Mouse (Mus musculus) embryonic facial prominence, embryonic 14.5 days (tissue): ENCODE measurements around the gene Top3b. TPM values are rescaled to one million over a fixed set of nuclear protein-coding genes. Genes with fewer than 3 reads are reported as not detected.
A peak's percentile ranks its signal among the peaks of the same experiment; 100 is the strongest.
"Not testable (repeated sequence)": the region's sequence is repeated elsewhere in the genome, so short reads cannot be mapped to it uniquely, and the experiment has no call there.

Experiments used
- ATAC-seq: fragments of 200-750 bp; cut with Nextera tagmentation; 2 replicates; pipeline ENCODE4 v1.8.0; 2017; ENCODE audit warnings: low read depth, moderate number of reproducible peaks, moderate TSS enrichment
- DNase-seq: peaks from one replicate; pipeline ENCODE4 v3.0.0-alpha.2; 2015; ENCODE audit warnings: low spot score
- H3K27ac ChIP-seq: fragments of 300-500 bp; sonication (generic); replicated peaks from 2 replicates; pipeline ENCODE4 v1.5.1; 2014; ENCODE audit warnings: low read depth, mild to moderate bottlenecking, low read length, moderate library complexity
- H3K27me3 ChIP-seq: fragments of 300-500 bp; sonication (generic); replicated peaks from 2 replicates; pipeline ENCODE4 v1.6.1; 2014; ENCODE audit warnings: low read length; ENCODE audit not compliant: control insufficient read depth, insufficient read depth
- H3K36me3 ChIP-seq: fragments of 300-500 bp; sonication (generic); 2 replicates; pipeline ENCODE4 v1.6.1; 2014; ENCODE audit warnings: low read length, mixed read lengths; ENCODE audit not compliant: control insufficient read depth, insufficient read depth
- H3K4me1 ChIP-seq: fragments of 300-500 bp; sonication (generic); 2 replicates; pipeline ENCODE4 v1.6.1; 2014; ENCODE audit warnings: antibody characterized with exemption, low read length; ENCODE audit not compliant: control insufficient read depth, insufficient read depth
- H3K4me2 ChIP-seq: fragments of 300-500 bp; sonication (generic); 2 replicates; pipeline ENCODE4 v1.6.1; 2014; ENCODE audit warnings: low read depth, mild to moderate bottlenecking, low read length, moderate library complexity, mixed read lengths
- H3K4me3 ChIP-seq: fragments of 300-500 bp; sonication (generic); 2 replicates; pipeline ENCODE4 v1.5.1; 2014; ENCODE audit warnings: low read depth, mild to moderate bottlenecking, low read length
- H3K9ac ChIP-seq: fragments of 300-500 bp; sonication (generic); 2 replicates; pipeline ENCODE4 v1.6.1; 2014; ENCODE audit warnings: low read depth, mild to moderate bottlenecking, low read length, moderate library complexity, mixed read lengths
- H3K9me3 ChIP-seq: fragments of 300-500 bp; sonication (generic); 2 replicates; pipeline ENCODE4 v1.6.1; 2016; ENCODE audit warnings: low read length; ENCODE audit not compliant: control insufficient read depth
- WGBS: fragments of 180-500 bp; shearing (Covaris S2); extraction: QIAGEN DNeasy Blood & Tissue Kit; methylation state at CpG from one replicate; pipeline ENCODE4 v1.1.7; 2014; 5-methylcytosine and 5-hydroxymethylcytosine counted together
- polyA plus RNA-seq: library from polyadenylated mRNA; unstranded; fragments of >200 nt; fragmentation: Nextera tagmentation; extraction: Ambion mirVana; gene quantifications from 2 replicates; pipeline ENCODE4 v1.2.1, GENCODE M21; 2014

Gene Top3b
- polyA plus RNA-seq, 1 experiment from 2014 or later: 63.7 TPM

DNA sequence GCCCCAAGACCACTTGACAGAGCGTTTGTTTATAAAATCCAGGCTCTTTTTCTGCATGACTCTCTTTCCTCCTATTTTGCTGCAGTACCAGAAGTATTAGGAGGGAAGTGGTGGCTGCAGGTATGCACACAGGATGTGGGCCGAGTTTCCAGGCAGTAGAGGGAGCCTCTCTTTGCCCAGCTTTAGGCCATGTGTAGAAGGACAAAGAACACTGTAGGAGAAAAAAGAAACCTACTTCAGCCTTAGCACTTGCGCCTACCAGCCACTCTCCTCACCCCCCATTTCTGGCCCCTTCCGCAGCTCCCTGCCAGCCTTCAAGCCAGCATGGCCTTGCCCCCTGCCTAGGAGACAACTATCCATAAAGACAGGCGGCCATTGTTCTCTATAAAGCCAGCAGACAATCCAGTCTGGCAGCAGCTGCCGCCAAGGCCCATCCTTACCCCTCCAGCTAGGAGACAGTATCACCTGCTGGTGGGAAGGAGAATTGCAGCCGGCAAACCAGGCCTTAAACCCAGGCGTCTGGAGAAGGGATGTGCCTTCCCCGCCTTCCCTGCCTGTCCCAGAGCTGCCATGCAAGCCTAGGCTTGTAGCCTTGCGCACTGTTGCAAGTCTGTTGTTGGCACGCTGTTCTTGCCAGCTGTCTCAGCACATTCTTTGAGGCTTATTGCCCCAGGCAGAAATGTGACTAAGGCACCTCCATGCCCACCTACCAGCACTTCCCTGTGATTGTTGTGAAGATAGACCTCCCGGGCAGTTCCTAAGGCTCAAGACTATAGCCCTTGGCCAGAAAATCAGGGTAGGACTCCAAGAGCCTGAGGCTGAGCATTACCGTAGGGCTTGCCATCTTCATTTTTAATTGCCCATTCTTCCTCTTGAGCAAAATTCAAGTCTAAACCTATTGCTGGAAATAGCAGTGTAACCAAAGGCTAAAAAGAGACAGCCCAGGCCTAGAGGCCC is 41.4 kb downstream of the Top3b start:
- H3K9ac ChIP-seq: 0 out of 2 replicates have a peak overlapping the region, but pooled peaks have one; percentile 35
- H3K4me3 ChIP-seq: no peak overlapping the region
- 34% methylated on average over 13 of the region's 13 CpGs for WGBS
- ATAC-seq (peak; percentile 95), DNase-seq (peak; percentile 93)
- H3K36me3 ChIP-seq: peaks cover 83% of the 10 kb centered on the region
- no peak overlapping the region for H3K4me2 ChIP-seq
- H3K27me3 ChIP-seq: no peaks in the 10 kb centered on the region
- H3K9me3 ChIP-seq: no peaks in the 10 kb centered on the region
- 0 out of 2 replicates have a peak, but pooled peaks cover 3% of the 10 kb centered on the region for H3K4me1 ChIP-seq
- H3K27ac ChIP-seq: peak overlapping the region; percentile 76

GRCm38 (mm10) chr16:16913440-16913839 is 42.9 kb downstream of the Top3b start:
- Histone ChIP-seq H3K36me3 (peaks cover 86% of the 10 kb centered on the region), H3K9me3 (no peaks in the 10 kb centered on the region), H3K4me1 (0 out of 2 replicates have a peak, but pooled peaks cover 3% of the 10 kb centered on the region), H3K27ac (no peak overlapping the region), H3K9ac (no peak overlapping the region), H3K4me2 (no peak overlapping the region), H3K27me3 (no peaks in the 10 kb centered on the region), H3K4me3 (no peak overlapping the region)
- DNase-seq (no peak), ATAC-seq (no peak)
- WGBS: 67% methylated on average over 1 of the region's 1 CpGs

GRCm38 (mm10) chr16:16918441-16919117 is 48.0 kb downstream of the Top3b start:
- no peak for DNase-seq
- H3K4me3 ChIP-seq: no peak overlapping the region
- no peak for ATAC-seq
- H3K4me1 ChIP-seq: no peaks in the 10 kb centered on the region
- WGBS: 96% methylated on average over 7 of the region's 7 CpGs
- no peaks in the 10 kb centered on the region for H3K9me3 ChIP-seq
- no peaks in the 10 kb centered on the region for H3K27me3 ChIP-seq
- H3K4me2 ChIP-seq: no peak overlapping the region
- H3K27ac ChIP-seq: no peak overlapping the region
- H3K36me3 ChIP-seq: peaks cover 97% of the 10 kb centered on the region
- H3K9ac ChIP-seq: no peak overlapping the region

DNA sequence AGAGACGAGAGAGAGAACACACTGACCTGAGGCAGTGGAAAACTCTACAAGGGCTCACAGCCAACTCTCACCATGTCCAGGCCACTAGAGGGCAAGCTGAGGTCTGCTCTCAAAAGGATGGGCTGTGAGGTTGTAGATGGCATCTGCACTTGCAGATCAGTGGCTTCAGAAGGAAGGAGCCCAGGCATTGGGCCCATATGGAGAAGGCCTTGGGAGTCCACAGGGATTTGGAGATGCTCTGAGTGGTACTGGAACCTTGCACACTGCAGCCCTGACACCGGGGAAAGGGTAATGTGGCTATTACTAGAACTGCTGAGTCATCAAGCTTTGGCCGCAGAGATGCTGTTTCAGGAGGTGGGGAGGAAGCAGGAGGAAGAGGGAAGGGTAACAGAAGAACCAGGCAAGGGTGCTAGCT is 50.5 kb downstream of the Top3b start:
- H3K9me3 ChIP-seq: no peaks in the 10 kb centered on the region
- 52% methylated on average over 3 of the region's 3 CpGs for WGBS
- no peak for DNase-seq
- H3K9ac ChIP-seq: no peak overlapping the region
- no peak overlapping the region for H3K4me3 ChIP-seq
- peaks cover 96% of the 10 kb centered on the region for H3K36me3 ChIP-seq
- H3K4me2 ChIP-seq: no peak overlapping the region
- H3K27ac ChIP-seq: no peak overlapping the region
- H3K4me1 ChIP-seq: no peaks in the 10 kb centered on the region
- no peak for ATAC-seq
- H3K27me3 ChIP-seq: no peaks in the 10 kb centered on the region

DNA sequence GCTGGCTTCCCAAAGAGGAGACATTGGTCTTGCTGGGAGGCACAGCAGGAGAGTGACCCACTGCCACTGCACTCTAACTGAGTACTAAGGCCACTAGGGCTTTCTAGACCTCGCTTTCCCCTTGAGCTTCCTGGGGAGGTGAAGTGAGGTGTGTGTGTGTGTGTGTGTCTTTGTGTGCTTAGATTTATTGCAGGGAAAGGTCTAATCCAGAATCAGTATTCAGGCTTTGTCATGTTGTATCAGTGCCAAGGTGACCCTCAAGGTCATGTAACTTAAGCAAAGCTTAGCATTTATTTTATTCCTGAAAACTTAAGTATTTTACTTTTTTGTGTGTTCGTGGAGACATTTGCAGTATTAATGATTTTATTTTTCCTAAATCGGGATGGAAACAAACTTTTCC is 53.9 kb downstream of the Top3b start:
- ATAC-seq: no peak
- Histone ChIP-seq H3K27me3 (no peaks in the 10 kb centered on the region), H3K36me3 (peaks cover 65% of the 10 kb centered on the region), H3K9me3 (no peaks in the 10 kb centered on the region), H3K4me3 (no peak overlapping the region), H3K4me1 (no peaks in the 10 kb centered on the region), H3K9ac (no peak overlapping the region), H3K4me2 (no peak overlapping the region), H3K27ac (no peak overlapping the region)
- WGBS: 90% methylated on average over 3 of the region's 3 CpGs
- no peak for DNase-seq

- Histone ChIP-seq H3K27ac (no peak overlapping the region), H3K9me3 (no peaks in the 10 kb centered on the region), H3K4me3 (no peak overlapping the region), H3K4me1 (no peaks in the 10 kb centered on the region), H3K4me2 (no peak overlapping the region), H3K27me3 (no peaks in the 10 kb centered on the region), H3K36me3 (peaks cover 45% of the 10 kb centered on the region), H3K9ac (no peak overlapping the region)
- ATAC-seq (peak; percentile 78), DNase-seq (peak; percentile 42)
- 70% methylated on average over 5 of the region's 5 CpGs for WGBS
These were observed 56.0 kb downstream of the Top3b start for GRCm38 (mm10) chr16:16926536-16926935.

- WGBS: 78% methylated on average over 3 of the region's 3 CpGs
- peak; percentile 39; the same call in 1 of the 2 replicates for ATAC-seq
These were observed 58.4 kb downstream of the Top3b start for GRCm38 (mm10) chr16:16928908-16929307.

GRCm38 (mm10) chr16:16930326-16930725 is 59.8 kb downstream of the Top3b start:
- Histone ChIP-seq H3K4me1 (no peaks in the 10 kb centered on the region), H3K27ac (no peak overlapping the region), H3K27me3 (no peaks in the 10 kb centered on the region), H3K4me3 (no peak overlapping the region), H3K36me3 (0 out of 2 replicates have a peak, but pooled peaks cover 8% of the 10 kb centered on the region), H3K4me2 (no peak overlapping the region), H3K9me3 (peaks cover 4% of the 10 kb centered on the region; the same call in 1 of the 2 replicates), H3K9ac (no peak overlapping the region)
- ATAC-seq (no peak), DNase-seq (no peak)
- WGBS: 77% methylated on average over 3 of the region's 3 CpGs

More at GRCm38 (mm10) chr16:16928908-16929307, 58.4 kb downstream of the Top3b start:
- not testable (repeated sequence) for H3K27ac ChIP-seq, H3K9me3 ChIP-seq, H3K4me2 ChIP-seq, H3K4me3 ChIP-seq, H3K27me3 ChIP-seq, H3K4me1 ChIP-seq, H3K9ac ChIP-seq
- peak; percentile 50 for DNase-seq
- H3K36me3 ChIP-seq: peaks cover 21% of the 10 kb centered on the region
